Mouse (Mus musculus) forebrain, embryonic 16.5 days (tissue): ENCODE data around the gene Vps51. TPM values are rescaled to one million over a fixed set of nuclear protein-coding genes. Genes with fewer than 3 reads are reported as not detected.

Experiments used
- ATAC-seq: fragments of 200-750 bp; cut with Nextera tagmentation; 2 replicates; pipeline ENCODE4 v1.8.0; 2017; ENCODE audit warnings: mild to moderate bottlenecking, moderate library complexity
- H3K27ac ChIP-seq: fragments of 300-500 bp; sonication (generic); 2 replicates; pipeline ENCODE4 v1.5.1; 2014; ENCODE audit warnings: low read length, control low read depth
- H3K27me3 ChIP-seq: fragments of 300-500 bp; sonication (generic); replicated peaks from 2 replicates; pipeline ENCODE4 v1.6.1; 2014; ENCODE audit warnings: low read length; ENCODE audit not compliant: control insufficient read depth, insufficient read depth
- H3K36me3 ChIP-seq: fragments of 300-500 bp; sonication (generic); 2 replicates; pipeline ENCODE4 v1.6.1; 2014; ENCODE audit not compliant: control insufficient read depth, insufficient read depth
- H3K4me1 ChIP-seq: fragments of 300-500 bp; sonication (generic); replicated peaks from 2 replicates; pipeline ENCODE4 v1.6.1; 2014; ENCODE audit warnings: low read length; ENCODE audit not compliant: control insufficient read depth, insufficient read depth
- H3K4me2 ChIP-seq: fragments of 300-500 bp; sonication (generic); 2 replicates; pipeline ENCODE4 v1.6.1; 2014; ENCODE audit warnings: mild to moderate bottlenecking, low read length, control low read depth
- H3K4me3 ChIP-seq: fragments of 300-500 bp; sonication (generic); replicated peaks from 2 replicates; pipeline ENCODE4 v1.5.1; 2014; ENCODE audit warnings: mild to moderate bottlenecking, low read length, control low read depth
- H3K9ac ChIP-seq: fragments of 300-500 bp; sonication (generic); replicated peaks from 2 replicates; pipeline ENCODE4 v1.6.1; 2014; ENCODE audit warnings: low read depth, low read length, control low read depth
- H3K9me3 ChIP-seq: fragments of 300-500 bp; sonication (generic); 2 replicates; pipeline ENCODE4 v1.6.1; 2016; ENCODE audit warnings: low read length; ENCODE audit not compliant: control insufficient read depth
- WGBS: fragments of 180-500 bp; shearing (Covaris S2); extraction: QIAGEN DNeasy Blood & Tissue Kit; methylation state at CpG from one replicate; pipeline ENCODE4 v1.1.7; 2014; 5-methylcytosine and 5-hydroxymethylcytosine counted together
- polyA plus RNA-seq: library from polyadenylated mRNA; unstranded; fragments of >200 nt; fragmentation: Nextera tagmentation; extraction: Ambion mirVana; gene quantifications from 2 replicates; pipeline ENCODE4 v1.2.1, GENCODE M21; 2015

Gene Vps51
- polyA plus RNA-seq, 1 experiment from 2014 or later, result 88.5 TPM

- H3K9ac ChIP-seq, result peak overlapping the region; percentile 85
- peak overlapping the region; percentile 85 for H3K4me3 ChIP-seq
- WGBS, result 35% methylated on average over 5 of the region's 5 CpGs
- ATAC-seq, result no peak
- peak overlapping the region; percentile 93 for H3K4me2 ChIP-seq
- no peaks in the 10 kb centered on the region for H3K27me3 ChIP-seq
- H3K4me1 ChIP-seq, result peaks cover 39% of the 10 kb centered on the region
- H3K27ac ChIP-seq, result no peak overlapping the region
- peaks cover 3% of the 10 kb centered on the region; the same call in 1 of the 2 replicates for H3K36me3 ChIP-seq
- no peaks in the 10 kb centered on the region for H3K9me3 ChIP-seq
These were observed 18.5 kb downstream of the Vps51 start for GRCm38 (mm10) chr19:6058513-6058912.

- peak within 1 kb of the TSS; percentile 93 for H3K4me2 ChIP-seq
- under 1% methylated on average over 63 of the region's 63 CpGs for WGBS
These were observed 19.5 kb downstream of the Vps51 start, which contains the start of the genes Mrpl49 and Fau for GRCm38 (mm10) chr19:6057313-6058096. Mrpl49 (minus strand) TSS chr19:6057785. Fau (plus strand) TSS chr19:6057844.

GRCm38 (mm10) chr19:6056696-6057095, 20.3 kb downstream of the Vps51 start:
- H3K27me3 ChIP-seq, result no peaks in the 10 kb centered on the region
- peak overlapping the region; percentile 85 for H3K4me3 ChIP-seq
- H3K4me1 ChIP-seq, result peaks cover 26% of the 10 kb centered on the region
- H3K9me3 ChIP-seq, result no peaks in the 10 kb centered on the region
- peaks cover 18% of the 10 kb centered on the region for H3K36me3 ChIP-seq
- peak overlapping the region; percentile 85 for H3K9ac ChIP-seq
- WGBS, result 35% methylated on average over 4 of the region's 4 CpGs
- ATAC-seq, result no peak
- no peak overlapping the region for H3K27ac ChIP-seq
- peak overlapping the region; percentile 86 for H3K4me2 ChIP-seq

More at GRCm38 (mm10) chr19:6057313-6058096, 19.5 kb downstream of the Vps51 start, which contains the start of the genes Mrpl49 and Fau:
- peak within 1 kb of the TSS; percentile 64 for H3K27ac ChIP-seq
- H3K36me3 ChIP-seq, result peaks cover 12% of the 10 kb centered on the region
- ATAC-seq, result peak; percentile 87
- peaks cover 34% of the 10 kb centered on the region for H3K4me1 ChIP-seq
- no peaks in the 10 kb centered on the region for H3K27me3 ChIP-seq
- peak within 1 kb of the TSS; percentile 85 for H3K4me3 ChIP-seq
- no peaks in the 10 kb centered on the region for H3K9me3 ChIP-seq
- peak within 1 kb of the TSS; percentile 85 for H3K9ac ChIP-seq

GRCm38 (mm10) chr19:6054296-6054695, 22.7 kb downstream of the Vps51 start:
- ATAC-seq, result no peak
- H3K9ac ChIP-seq, result no peak overlapping the region
- no peaks in the 10 kb centered on the region for H3K9me3 ChIP-seq
- 90% methylated on average over 5 of the region's 5 CpGs for WGBS
- no peak overlapping the region for H3K4me2 ChIP-seq
- H3K36me3 ChIP-seq, result peaks cover 35% of the 10 kb centered on the region
- H3K4me3 ChIP-seq, result no peak overlapping the region
- H3K27ac ChIP-seq, result no peak overlapping the region
- H3K27me3 ChIP-seq, result no peaks in the 10 kb centered on the region
- H3K4me1 ChIP-seq, result peaks cover 21% of the 10 kb centered on the region

GRCm38 (mm10) chr19:6052516-6052915, 24.5 kb downstream of the Vps51 start:
- peaks cover 19% of the 10 kb centered on the region for H3K4me1 ChIP-seq
- no peak overlapping the region for H3K4me3 ChIP-seq
- H3K4me2 ChIP-seq, result no peak overlapping the region
- H3K27ac ChIP-seq, result no peak overlapping the region
- H3K9me3 ChIP-seq, result no peaks in the 10 kb centered on the region
- WGBS, result 88% methylated on average over 7 of the region's 7 CpGs
- H3K9ac ChIP-seq, result no peak overlapping the region
- peaks cover 38% of the 10 kb centered on the region for H3K36me3 ChIP-seq
- H3K27me3 ChIP-seq, result no peaks in the 10 kb centered on the region
- ATAC-seq, result no peak

GRCm38 (mm10) chr19:6048681-6049410, 28.2 kb downstream of the Vps51 start:
- no peak overlapping the region for H3K4me3 ChIP-seq
- H3K36me3 ChIP-seq, result peaks cover 37% of the 10 kb centered on the region
- H3K9me3 ChIP-seq, result no peaks in the 10 kb centered on the region
- no peak overlapping the region for H3K27ac ChIP-seq
- no peaks in the 10 kb centered on the region for H3K27me3 ChIP-seq
- no peak overlapping the region for H3K4me2 ChIP-seq
- 89% methylated on average over 11 of the region's 11 CpGs for WGBS
- no peak for ATAC-seq
- H3K9ac ChIP-seq, result no peak overlapping the region
- H3K4me1 ChIP-seq, result peaks cover 19% of the 10 kb centered on the region

GRCm38 (mm10) chr19:6047899-6048166, 29.2 kb downstream of the Vps51 start:
- peaks cover 29% of the 10 kb centered on the region for H3K36me3 ChIP-seq
- no peaks in the 10 kb centered on the region for H3K9me3 ChIP-seq
- H3K4me1 ChIP-seq, result peaks cover 19% of the 10 kb centered on the region
- no peak overlapping the region for H3K27ac ChIP-seq
- H3K4me3 ChIP-seq, result peak overlapping the region; percentile 80
- H3K9ac ChIP-seq, result no peak overlapping the region; the same call in 1 of the 2 replicates
- no peaks in the 10 kb centered on the region for H3K27me3 ChIP-seq
- ATAC-seq, result no peak
- peak overlapping the region; percentile 97 for H3K4me2 ChIP-seq
- 89% methylated on average over 8 of the region's 8 CpGs for WGBS

GRCm38 (mm10) chr19:6047154-6047898, 29.7 kb downstream of the Vps51 start:
- H3K4me3 ChIP-seq, result peak overlapping the region; percentile 80
- no peaks in the 10 kb centered on the region for H3K9me3 ChIP-seq
- peak overlapping the region; percentile 92 for H3K9ac ChIP-seq
- peak overlapping the region; percentile 97 for H3K4me2 ChIP-seq
- no peaks in the 10 kb centered on the region for H3K27me3 ChIP-seq
- peaks cover 25% of the 10 kb centered on the region for H3K36me3 ChIP-seq
- H3K27ac ChIP-seq, result peak overlapping the region; percentile 100
- peaks cover 19% of the 10 kb centered on the region for H3K4me1 ChIP-seq
- peak; percentile 4; the same call in 1 of the 2 replicates for ATAC-seq
- 1% methylated on average over 41 of the region's 44 CpGs for WGBS
